Mouse (Mus musculus): ENCODE data around the gene Clp1.
A peak's percentile ranks its signal among the peaks of the same experiment; 100 is the strongest.
"Not testable (repeated sequence)": the region's sequence is repeated elsewhere in the genome, so short reads cannot be mapped to it uniquely, and the experiment has no call there.

The Clp1 gene

DNA sequence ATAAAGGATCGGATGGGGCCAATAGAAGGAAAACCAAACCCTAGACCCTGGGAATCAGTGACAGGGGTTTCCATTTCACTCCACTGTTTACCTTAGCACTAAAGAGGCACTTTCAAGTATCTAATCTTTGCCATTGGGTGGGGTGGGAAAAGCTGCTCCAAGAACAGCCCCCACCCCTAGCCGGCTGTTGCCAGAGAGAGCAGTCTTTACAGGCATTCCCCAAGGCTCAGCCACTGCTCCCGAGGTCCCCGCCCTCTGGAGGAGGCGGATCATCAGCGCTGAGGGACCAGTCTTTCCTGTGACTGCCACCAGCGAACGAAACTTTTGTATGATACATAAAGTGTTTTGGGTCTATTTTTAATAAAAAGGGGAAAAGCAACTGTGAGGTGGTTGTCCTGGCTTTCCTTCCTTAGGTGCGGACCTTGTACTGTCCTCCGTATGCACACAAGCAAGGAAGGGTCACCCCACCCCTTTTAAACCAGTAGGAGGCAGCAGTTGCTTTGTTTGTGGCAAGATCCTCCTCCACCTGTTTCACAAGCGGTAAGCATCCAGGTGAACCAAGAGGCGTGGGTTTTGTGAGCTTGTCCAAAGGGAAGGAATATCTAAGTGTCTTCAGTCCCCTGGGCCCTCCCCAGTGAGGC lies 11.2 kb upstream of the Clp1 start:
- DNase-seq (ENCODE audit: low read depth, low spot score): peak; percentile 61

- peak; percentile 52 for DNase-seq (ENCODE audit: low read depth, low spot score)
Measured at GRCm38 (mm10) chr2:84737451-84737925, 10.3 kb upstream of the Clp1 start.

DNA sequence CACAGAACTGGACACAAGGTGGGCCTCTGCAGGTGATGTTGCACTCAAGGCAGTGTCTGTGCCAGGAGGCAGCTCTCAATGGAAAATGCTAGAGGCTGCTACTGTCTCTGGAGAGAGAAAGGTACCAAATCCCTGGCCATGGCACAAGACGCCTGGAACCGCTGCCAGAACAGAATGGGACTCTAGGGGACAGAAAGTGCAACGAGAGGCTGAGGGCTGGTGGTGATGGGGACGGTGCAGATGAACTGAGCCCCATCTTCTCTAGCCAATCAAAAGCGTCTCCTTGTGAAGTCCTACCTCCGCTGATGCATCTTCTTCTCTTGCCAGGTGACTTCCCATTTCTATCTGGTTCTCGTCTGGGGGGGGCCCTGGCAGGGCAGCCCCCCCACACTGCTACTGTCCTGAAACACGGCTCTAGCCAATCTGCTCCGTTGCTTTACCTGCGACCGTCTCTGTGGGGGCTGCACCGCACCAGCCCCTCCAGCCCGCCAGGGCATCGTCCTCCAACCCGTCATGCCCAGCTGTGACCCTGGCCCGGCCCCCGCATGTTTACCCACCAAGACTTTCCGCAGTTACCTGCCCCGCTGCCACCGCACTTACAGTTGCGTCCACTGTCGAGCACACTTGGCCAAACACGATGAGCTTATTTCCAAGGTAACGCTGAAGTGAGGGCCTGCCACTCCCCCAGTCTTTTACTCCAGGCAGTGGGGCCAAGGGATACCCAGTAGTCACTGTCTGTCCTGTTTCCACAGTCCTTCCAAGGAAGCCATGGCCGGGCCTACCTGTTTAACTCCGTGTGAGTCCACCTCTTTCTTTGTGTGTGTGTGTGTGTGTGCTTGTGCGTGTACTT lies 9.4 kb upstream of the Clp1 start:
- DNase-seq (ENCODE audit: low read depth, low spot score): peak; percentile 20

- DNase-seq (ENCODE audit: low read depth, low spot score): peak; percentile 26
Measured at GRCm38 (mm10) chr2:84735346-84735920, 8.3 kb upstream of the Clp1 start.

DNA sequence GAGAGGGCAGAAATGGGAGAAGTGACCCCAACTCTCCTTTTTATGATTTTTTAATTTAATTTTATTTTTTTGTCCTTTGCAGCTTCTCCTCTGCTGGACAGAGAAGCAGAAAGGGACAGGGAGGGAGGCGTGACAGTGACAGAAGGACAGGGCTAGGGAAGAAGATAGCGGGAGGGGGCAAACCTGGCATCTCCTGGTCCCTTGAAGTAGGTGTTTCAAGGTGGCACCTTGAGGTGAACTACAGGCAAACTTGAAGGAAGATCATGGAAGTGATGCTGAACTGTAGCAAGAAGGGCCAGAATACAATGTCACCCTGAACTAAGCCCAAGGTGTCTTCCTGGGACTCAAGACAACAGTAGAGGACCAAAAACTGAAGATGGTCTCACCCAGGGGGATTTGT lies 7.8 kb upstream of the Clp1 start:
- peak; percentile 13 for DNase-seq (ENCODE audit: low read depth, low spot score)

DNA sequence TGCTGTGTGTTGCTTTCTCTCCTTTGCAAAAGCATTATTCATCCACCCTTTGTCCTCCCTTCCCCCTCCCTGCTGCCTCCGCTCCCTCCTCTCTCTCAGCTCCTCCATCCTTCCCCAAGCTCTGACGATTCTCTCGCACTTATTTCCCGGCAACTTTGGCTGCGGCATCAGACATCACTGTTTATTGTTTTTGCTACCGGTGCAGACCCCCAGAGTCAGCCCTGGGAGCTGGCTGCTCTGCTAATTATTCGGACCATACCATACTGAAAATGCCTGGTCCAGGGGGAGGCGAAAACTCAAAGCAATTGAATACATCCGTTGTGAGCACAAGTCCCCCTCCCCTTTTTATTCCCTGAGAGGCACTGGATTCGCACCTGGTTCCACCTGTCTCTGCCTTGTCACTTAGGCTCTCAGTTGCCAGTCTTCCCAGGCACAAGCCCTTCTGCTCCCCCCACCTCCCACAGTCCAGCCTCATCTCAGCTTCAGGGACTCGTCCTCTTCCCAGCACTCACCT lies 7.3 kb upstream of the Clp1 start:
- DNase-seq (ENCODE audit: low read depth, low spot score): peak; percentile 57

GRCm38 (mm10) chr2:84733579-84734300 lies 6.6 kb upstream of the Clp1 start, which contains the start of gene Ypel4:
Gene Ypel4, plus strand, starts transcription at chr2:84734058.
- peak; percentile 46 for DNase-seq (ENCODE audit: low read depth, low spot score)

GRCm38 (mm10) chr2:84732394-84732793 lies 5.2 kb upstream of the Clp1 start:
- DNase-seq (ENCODE audit: low read depth, low spot score): no peak

DNA sequence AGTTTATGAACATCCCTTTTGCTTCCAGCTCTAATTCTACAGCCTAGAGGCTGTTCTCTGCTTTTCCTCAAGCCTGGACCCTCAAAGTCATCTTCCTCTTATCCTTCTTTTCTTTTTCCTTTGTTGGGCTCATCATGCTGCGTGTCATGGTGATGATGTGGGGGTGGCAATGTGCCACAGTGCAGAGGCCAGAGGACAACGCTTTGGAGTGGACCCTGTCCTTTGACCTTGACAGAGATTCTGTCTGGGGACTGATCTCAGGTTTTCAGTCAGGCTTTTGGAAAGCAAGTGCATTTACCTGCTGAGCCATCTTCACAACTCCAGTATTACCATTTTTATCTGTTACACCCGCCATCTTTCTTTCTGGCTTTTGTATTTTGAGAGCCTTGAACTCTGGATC lies 4.1 kb upstream of the Clp1 start:
- DNase-seq (ENCODE audit: low read depth, low spot score): no peak

- DNase-seq (ENCODE audit: low read depth, low spot score): not testable (repeated sequence)
Measured at GRCm38 (mm10) chr2:84728191-84728590, 1.0 kb upstream of the Clp1 start.

GRCm38 (mm10) chr2:84726716-84727115 lies 434 bp downstream of the Clp1 start:
- DNase-seq (ENCODE audit: low read depth, low spot score): no peak

- no peak for DNase-seq (ENCODE audit: low read depth, low spot score)
Measured at GRCm38 (mm10) chr2:84725770-84726169, 1.4 kb downstream of the Clp1 start.

GRCm38 (mm10) chr2:84723856-84724255 lies 3.3 kb downstream of the Clp1 start:
- no peak for DNase-seq (ENCODE audit: low read depth, low spot score)

- DNase-seq (ENCODE audit: low read depth, low spot score): no peak
Measured at GRCm38 (mm10) chr2:84721182-84721581, 6.0 kb downstream of the Clp1 start.

DNA sequence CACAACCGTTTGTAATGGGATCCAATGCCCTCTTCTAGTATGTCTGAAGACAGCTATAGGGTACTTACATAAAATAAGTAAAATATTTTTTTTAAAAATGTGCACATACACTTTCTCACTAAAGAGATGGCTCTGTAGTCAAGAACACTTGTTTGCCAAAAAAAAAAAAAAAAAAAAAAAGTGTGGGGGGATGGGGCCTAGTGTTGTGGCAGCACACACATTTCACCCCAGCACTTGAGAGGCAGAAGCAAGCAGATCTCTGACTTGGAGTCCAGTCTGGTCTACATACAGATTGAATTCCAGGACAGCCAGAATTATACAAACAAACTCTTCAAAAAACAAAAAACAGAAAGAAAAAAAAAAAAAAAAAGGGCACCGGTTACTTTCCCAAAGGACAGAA lies 6.4 kb downstream of the Clp1 start:
- DNase-seq (ENCODE audit: low read depth, low spot score): no peak

DNA sequence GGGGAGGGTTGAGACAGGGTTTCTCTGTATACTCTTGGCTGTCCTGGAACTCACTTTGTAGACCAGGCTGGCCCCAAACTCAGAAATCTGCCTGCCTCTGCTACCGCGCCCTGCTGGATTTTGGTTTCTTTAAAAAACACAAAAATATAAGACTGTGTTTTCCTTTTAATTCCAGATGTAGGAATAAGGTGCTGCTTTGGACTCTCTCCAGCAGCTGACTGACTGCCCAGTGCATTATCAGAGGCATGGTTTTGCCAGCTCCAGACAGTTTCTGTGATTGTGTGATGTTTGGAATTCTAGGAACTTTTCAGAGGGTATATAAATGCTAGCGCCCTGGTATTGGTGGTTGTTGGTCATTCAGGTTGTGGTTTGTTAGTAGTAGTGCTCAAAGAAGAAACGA lies 9.8 kb downstream of the Clp1 start:
- no peak for DNase-seq (ENCODE audit: low read depth, low spot score)

GRCm38 (mm10) chr2:84716423-84717355 lies 10.5 kb downstream of the Clp1 start:
- DNase-seq (ENCODE audit: low read depth, low spot score): no peak

GRCm38 (mm10) chr2:84715562-84716361 lies 11.4 kb downstream of the Clp1 start:
- peak; percentile 97 for DNase-seq (ENCODE audit: low read depth, low spot score)

- DNase-seq (ENCODE audit: low read depth, low spot score): peak; percentile 98
Measured at GRCm38 (mm10) chr2:84714811-84715561, 12.2 kb downstream of the Clp1 start, which contains the start of gene Zdhhc5. Gene Zdhhc5, minus strand, starts transcription at chr2:84715180.
